Mouse (Mus musculus) neural tube, embryonic 15.5 days (tissue): Measurements from ENCODE around the gene Phldb1. TPM values are rescaled to one million over a fixed set of nuclear protein-coding genes. Genes with fewer than 3 reads are reported as not detected.
A peak's percentile ranks its signal among the peaks of the same experiment; 100 is the strongest.

Experiments
- ATAC-seq: fragments of 200-750 bp; cut with Nextera tagmentation; 2 replicates; pipeline ENCODE4 v1.8.0; 2017; ENCODE audit warnings: mild to moderate bottlenecking, moderate TSS enrichment, moderate library complexity; ENCODE audit not compliant: low FRiP score
- H3K27ac ChIP-seq: fragments of 300-500 bp; sonication (generic); replicated peaks from 2 replicates; pipeline ENCODE4 v1.5.1; 2015; ENCODE audit warnings: mild to moderate bottlenecking, inconsistent platforms
- H3K27me3 ChIP-seq: fragments of 300-500 bp; sonication (generic); replicated peaks from 2 replicates; pipeline ENCODE4 v1.6.1; 2015; ENCODE audit warnings: inconsistent platforms
- H3K36me3 ChIP-seq: fragments of 300-500 bp; sonication (generic); 2 replicates; pipeline ENCODE4 v1.6.1; 2015; ENCODE audit warnings: inconsistent platforms
- H3K4me1 ChIP-seq: fragments of 300-500 bp; sonication (generic); 2 replicates; pipeline ENCODE4 v1.6.1; 2015; ENCODE audit warnings: inconsistent platforms
- H3K4me2 ChIP-seq: fragments of 300-500 bp; sonication (generic); 2 replicates; pipeline ENCODE4 v1.6.1; 2015; ENCODE audit warnings: inconsistent platforms, mild to moderate bottlenecking, moderate library complexity
- H3K4me3 ChIP-seq: fragments of 300-500 bp; sonication (generic); replicated peaks from 2 replicates; pipeline ENCODE4 v1.5.1; 2015; ENCODE audit warnings: mild to moderate bottlenecking, inconsistent platforms
- H3K9ac ChIP-seq: fragments of 300-500 bp; sonication (generic); replicated peaks from 2 replicates; pipeline ENCODE4 v1.6.1; 2015; ENCODE audit warnings: mild to moderate bottlenecking, inconsistent platforms
- H3K9me3 ChIP-seq: fragments of 300-500 bp; sonication (generic); replicated peaks from 2 replicates; pipeline ENCODE4 v1.6.1; 2016; ENCODE audit warnings: inconsistent platforms
- WGBS: fragments of 180-500 bp; shearing (Covaris S2); methylation state at CpG from one replicate; pipeline ENCODE4 v1.1.7; 2015; ENCODE audit warnings: mixed read lengths; 5-methylcytosine and 5-hydroxymethylcytosine counted together
- polyA plus RNA-seq: library from polyadenylated mRNA; unstranded; fragments of >200 nt; fragmentation: Nextera tagmentation; extraction: Ambion mirVana; gene quantifications from 2 replicates; pipeline ENCODE4 v1.2.1, GENCODE M21; 2015

Gene Phldb1
- polyA plus RNA-seq, 1 experiment from 2014 or later = 36.1 TPM

- Histone ChIP-seq H3K9me3 (no peaks in the 10 kb centered on the region), H3K4me2 (no peak overlapping the region), H3K27me3 (no peaks in the 10 kb centered on the region), H3K9ac (no peak overlapping the region), H3K36me3 (peaks cover 98% of the 10 kb centered on the region), H3K4me1 (no peaks in the 10 kb centered on the region), H3K27ac (no peak overlapping the region), H3K4me3 (no peak overlapping the region)
- WGBS = 94% methylated on average over 16 of the region's 16 CpGs
- ATAC-seq = no peak
These were observed 37.1 kb downstream of the Phldb1 start for GRCm38 (mm10) chr9:44697866-44698265.

- no peak overlapping the region for H3K4me3 ChIP-seq
- WGBS = 87% methylated on average over 11 of the region's 11 CpGs
- no peak overlapping the region for H3K4me2 ChIP-seq
- H3K9ac ChIP-seq = no peak overlapping the region
- H3K36me3 ChIP-seq = peaks cover 73% of the 10 kb centered on the region
- H3K4me1 ChIP-seq = peaks cover 5% of the 10 kb centered on the region; the same call in 1 of the 2 replicates
- no peak overlapping the region for H3K27ac ChIP-seq
- no peak for ATAC-seq
- H3K27me3 ChIP-seq = no peaks in the 10 kb centered on the region
- no peaks in the 10 kb centered on the region for H3K9me3 ChIP-seq
These were observed 41.9 kb downstream of the Phldb1 start for GRCm38 (mm10) chr9:44693071-44693470.

- 75% methylated on average over 21 of the region's 21 CpGs for whole genome bisulfite sequencing
- no peak overlapping the region for H3K9ac ChIP-seq
- no peak for ATAC-seq
These were observed 43.1 kb downstream of the Phldb1 start for GRCm38 (mm10) chr9:44691671-44692520.

GRCm38 (mm10) chr9:44690641-44691040 is 44.4 kb downstream of the Phldb1 start:
- Histone ChIP-seq H3K9ac (no peak overlapping the region), H3K27ac (no peak overlapping the region), H3K27me3 (no peaks in the 10 kb centered on the region), H3K4me3 (no peak overlapping the region), H3K36me3 (peaks cover 66% of the 10 kb centered on the region), H3K4me2 (no peak overlapping the region), H3K4me1 (peaks cover 20% of the 10 kb centered on the region), H3K9me3 (no peaks in the 10 kb centered on the region)
- ATAC-seq = no peak
- 45% methylated on average over 7 of the region's 7 CpGs for WGBS

More at GRCm38 (mm10) chr9:44691671-44692520, 43.1 kb downstream of the Phldb1 start:
- Histone ChIP-seq H3K4me3 (no peak overlapping the region), H3K4me2 (no peak overlapping the region), H3K27me3 (no peaks in the 10 kb centered on the region), H3K4me1 (peaks cover 8% of the 10 kb centered on the region), H3K36me3 (peaks cover 72% of the 10 kb centered on the region), H3K27ac (no peak overlapping the region), H3K9me3 (no peaks in the 10 kb centered on the region)

- no peaks in the 10 kb centered on the region for H3K27me3 ChIP-seq
- peaks cover 40% of the 10 kb centered on the region for H3K36me3 ChIP-seq
- no peak overlapping the region for H3K4me2 ChIP-seq
- no peaks in the 10 kb centered on the region for H3K9me3 ChIP-seq
- H3K27ac ChIP-seq = no peak overlapping the region
- 68% methylated on average over 9 of the region's 9 CpGs for WGBS
- no peak overlapping the region for H3K4me3 ChIP-seq
- no peak for ATAC-seq
- H3K9ac ChIP-seq = no peak overlapping the region
- H3K4me1 ChIP-seq = peaks cover 22% of the 10 kb centered on the region
These were observed 47.0 kb downstream of the Phldb1 start for GRCm38 (mm10) chr9:44688013-44688412.

- H3K27ac ChIP-seq = peak overlapping the region; percentile 51; the same call in 1 of the 2 replicates
- H3K27me3 ChIP-seq = no peaks in the 10 kb centered on the region
- H3K4me3 ChIP-seq = no peak overlapping the region
- no peak overlapping the region for H3K9ac ChIP-seq
- peaks cover 30% of the 10 kb centered on the region for H3K36me3 ChIP-seq
- peaks cover 17% of the 10 kb centered on the region for H3K4me1 ChIP-seq
- no peaks in the 10 kb centered on the region for H3K9me3 ChIP-seq
- peak; percentile 62; the same call in 1 of the 2 replicates for ATAC-seq
- H3K4me2 ChIP-seq = no peak overlapping the region
- WGBS = 29% methylated on average over 5 of the region's 5 CpGs
These were observed 48.4 kb downstream of the Phldb1 start for GRCm38 (mm10) chr9:44686638-44687037.

- Histone ChIP-seq H3K9ac (0 out of 2 replicates have a peak overlapping the region, but pooled peaks have one; percentile 17), H3K27ac (0 out of 2 replicates have a peak overlapping the region, but pooled peaks have one; percentile 51), H3K4me2 (no peak overlapping the region), H3K9me3 (no peaks in the 10 kb centered on the region), H3K27me3 (no peaks in the 10 kb centered on the region), H3K4me1 (peaks cover 17% of the 10 kb centered on the region), H3K36me3 (peaks cover 25% of the 10 kb centered on the region), H3K4me3 (no peak overlapping the region)
- peak; percentile 68 for ATAC-seq
- WGBS = 28% methylated on average over 14 of the region's 14 CpGs
These were observed 49.4 kb downstream of the Phldb1 start for GRCm38 (mm10) chr9:44685346-44686330.

GRCm38 (mm10) chr9:44683046-44683445 is 52.0 kb downstream of the Phldb1 start:
- 88% methylated on average over 8 of the region's 8 CpGs for WGBS
- no peak for ATAC-seq
- H3K4me1 ChIP-seq = peaks cover 17% of the 10 kb centered on the region
- no peaks in the 10 kb centered on the region for H3K27me3 ChIP-seq
- no peak overlapping the region for H3K9ac ChIP-seq
- no peak overlapping the region for H3K4me3 ChIP-seq
- no peak overlapping the region for H3K27ac ChIP-seq
- no peak overlapping the region for H3K4me2 ChIP-seq
- H3K9me3 ChIP-seq = no peaks in the 10 kb centered on the region
- H3K36me3 ChIP-seq = peaks cover 17% of the 10 kb centered on the region

GRCm38 (mm10) chr9:44679565-44679964 is 55.4 kb downstream of the Phldb1 start:
- Histone ChIP-seq H3K27me3 (no peaks in the 10 kb centered on the region), H3K36me3 (no peaks in the 10 kb centered on the region), H3K9me3 (no peaks in the 10 kb centered on the region), H3K27ac (no peak overlapping the region), H3K4me3 (no peak overlapping the region), H3K4me2 (no peak overlapping the region), H3K4me1 (no peaks in the 10 kb centered on the region), H3K9ac (no peak overlapping the region)
- WGBS = 50% methylated on average over 5 of the region's 5 CpGs
- ATAC-seq = no peak

- Histone ChIP-seq H3K4me2 (no peak overlapping the region), H3K9me3 (no peaks in the 10 kb centered on the region), H3K27ac (no peak overlapping the region), H3K4me1 (no peaks in the 10 kb centered on the region), H3K27me3 (no peaks in the 10 kb centered on the region), H3K4me3 (no peak overlapping the region), H3K9ac (no peak overlapping the region), H3K36me3 (no peaks in the 10 kb centered on the region)
- WGBS = 90% methylated on average over 2 of the region's 2 CpGs
- ATAC-seq = no peak
These were observed 56.6 kb downstream of the Phldb1 start for GRCm38 (mm10) chr9:44678288-44678871.

GRCm38 (mm10) chr9:44673005-44673404 is 62.0 kb downstream of the Phldb1 start, which contains the start of gene Treh:
TSS of gene Treh (plus strand) at chr9:44673233.
- Histone ChIP-seq H3K27me3 (no peaks in the 10 kb centered on the region), H3K36me3 (no peaks in the 10 kb centered on the region), H3K9me3 (no peaks in the 10 kb centered on the region), H3K9ac (no peak within 1 kb of the TSS), H3K4me2 (no peak within 1 kb of the TSS), H3K4me1 (no peaks in the 10 kb centered on the region), H3K27ac (no peak within 1 kb of the TSS), H3K4me3 (no peak within 1 kb of the TSS)
- ATAC-seq = no peak
- 97% methylated on average over 3 of the region's 3 CpGs for WGBS
